Mouse (Mus musculus): ENCODE results near the gene Pcp4l1.

Pcp4l1 gene

DNA sequence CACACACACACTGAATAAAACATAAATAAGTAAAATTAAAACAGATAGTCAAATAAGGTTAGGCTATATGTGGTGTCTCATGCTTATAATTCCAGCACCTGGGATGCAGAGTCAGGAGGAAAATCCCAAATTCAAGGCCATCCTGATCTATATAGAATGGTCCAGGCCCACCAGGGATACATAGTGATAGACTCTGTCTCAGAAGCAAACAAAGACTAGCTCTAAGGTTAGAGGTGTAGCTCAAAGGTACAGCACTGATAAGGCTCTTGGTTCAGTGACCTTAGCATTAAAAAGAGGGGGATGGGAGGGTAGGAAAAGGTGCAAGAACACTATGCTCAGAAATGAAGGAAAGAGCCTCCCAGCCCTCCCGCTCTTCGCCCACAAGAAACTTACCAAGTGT lies 60.5 kb downstream of the Pcp4l1 start:
- DNase-seq = no peak

DNA sequence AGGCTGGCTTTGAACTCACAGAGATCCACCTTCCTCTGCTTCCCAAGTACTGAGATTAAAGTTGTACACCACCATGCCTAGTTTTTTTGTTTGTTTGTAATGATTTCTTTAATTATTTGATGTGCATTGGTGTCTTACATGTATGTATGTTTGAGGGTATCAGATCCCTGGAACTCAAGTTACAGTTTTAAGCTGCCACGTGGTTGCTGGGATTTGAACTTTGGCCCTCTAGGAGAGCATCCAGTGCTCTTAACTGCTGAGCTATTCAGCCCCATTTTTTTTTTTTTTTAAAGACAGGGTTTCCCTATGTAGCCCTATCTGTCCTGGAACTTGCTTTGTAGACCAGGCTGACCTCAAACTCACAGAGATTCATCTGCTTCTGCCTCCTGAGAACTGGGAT lies 65.1 kb downstream of the Pcp4l1 start:
- no peak for DNase-seq

DNA sequence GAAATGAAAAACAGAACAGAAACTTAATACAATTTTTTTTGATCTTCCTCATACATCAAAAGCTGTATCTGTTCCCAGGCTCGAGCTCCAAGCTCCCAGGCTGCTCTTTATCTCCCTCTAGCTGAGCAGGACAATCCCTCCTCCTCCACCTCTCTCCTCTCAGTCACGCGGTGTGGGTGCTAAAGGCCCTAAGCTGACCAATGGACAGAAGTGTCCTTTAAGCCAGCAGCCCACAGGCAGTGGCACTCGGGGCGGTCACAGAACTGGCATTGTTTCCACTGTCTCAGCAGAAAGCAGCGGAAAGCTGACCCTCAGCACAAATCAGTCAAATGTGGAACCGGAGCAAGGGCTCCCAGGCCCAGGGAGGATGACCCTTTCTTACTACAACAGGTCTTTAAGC lies 66.8 kb downstream of the Pcp4l1 start:
- DNase-seq = peak; percentile 99

DNA sequence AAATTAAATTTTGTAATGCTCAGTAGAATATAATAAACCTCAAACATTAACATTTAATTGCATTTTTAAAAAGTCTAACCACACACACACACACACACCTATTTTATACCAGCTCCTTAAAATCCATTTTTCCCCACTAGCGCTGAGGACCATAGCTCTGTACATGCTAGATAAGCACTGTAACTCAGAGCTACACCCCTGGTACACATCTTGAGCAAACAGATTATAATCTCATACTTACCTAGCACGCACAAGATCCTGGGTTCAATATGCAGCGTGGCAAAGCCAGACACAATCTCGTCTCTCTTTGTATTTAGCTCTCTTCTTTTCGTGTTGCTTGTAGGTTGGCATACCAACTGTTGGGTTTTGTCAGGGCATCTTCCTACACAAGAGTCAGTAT lies 71.7 kb downstream of the Pcp4l1 start:
- DNase-seq = peak; percentile 54

Measured in heart, adult 11 months (tissue).